In genomic region chr10:82083622-82083971, GRCm38 (mm10) we compare ENCODE assay signal across 7 mouse cellular contexts. TPM values are rescaled to one million over a fixed set of nuclear protein-coding genes. Genes with fewer than 3 reads are reported as not detected.
DNase-seq lines count a peak whose midpoint lies in the region; ATAC-seq and TF ChIP-seq lines count a peak whose summit lies in the region.
"Not testable (repeated sequence)": the region's sequence is repeated elsewhere in the genome, so short reads cannot be mapped to it uniquely, and the experiment has no call there.

No protein-coding gene starts in this region.

- H3K4me3 ChIP-seq in brown adipose tissue, adult 24 weeks (ENCODE audit: insufficient read depth, low read depth, low read length), result peak overlapping the region; percentile 68
- H3K4me3 ChIP-seq in forebrain, embryonic 11.5 days (ENCODE audit: low read depth, low read length), result peak overlapping the region; percentile 39
- peak overlapping the region; percentile 62 for H3K4me3 ChIP-seq in heart, embryonic 15.5 days
- H3K4me3 ChIP-seq in intestine, postnatal 0 days (ENCODE audit: low read depth, low read length), result peak overlapping the region; percentile 46
- H3K4me3 ChIP-seq in liver, adult 2 months (ENCODE audit: insufficient read depth, low read depth, low read length), result peak overlapping the region; percentile 80
- H3K4me3 ChIP-seq in megakaryocyte, embryonic 14.5 days (replicated peaks), result peak overlapping the region; percentile 89
- H3K4me3 ChIP-seq in neural tube, embryonic 15.5 days (replicated peaks), result peak overlapping the region; percentile 52

- DNase-seq in forebrain, embryonic 11.5 days (ENCODE audit: low spot score); liver, adult 2 months (ENCODE audit: extremely low read depth, low read depth, low spot score): not testable (repeated sequence)

- H3K27ac ChIP-seq in brown adipose tissue, adult 24 weeks (replicated peaks; ENCODE audit: low read depth, low read length); forebrain, embryonic 11.5 days (ENCODE audit: low read depth, low read length); intestine, postnatal 0 days (ENCODE audit: low read depth, low read length); liver, adult 2 months (replicated peaks; ENCODE audit: insufficient read depth, low read depth, low read length): not testable (repeated sequence)
- H3K27ac ChIP-seq in heart, embryonic 15.5 days, result peak overlapping the region; percentile 82
- H3K27ac ChIP-seq in neural tube, embryonic 15.5 days (replicated peaks), result peak overlapping the region; percentile 93

- peak overlapping the region; percentile 34 for H3K4me2 ChIP-seq in forebrain, embryonic 11.5 days (ENCODE audit: low read depth, low read length, severe bottlenecking)
- H3K4me2 ChIP-seq in heart, embryonic 15.5 days, result peak overlapping the region; percentile 58
- peak overlapping the region; percentile 61 for H3K4me2 ChIP-seq in intestine, postnatal 0 days (replicated peaks; ENCODE audit: low read depth)
- H3K4me2 ChIP-seq in neural tube, embryonic 15.5 days, result peak overlapping the region; percentile 52

- not testable (repeated sequence) for TF ChIP-seq CTCF in intestine, postnatal 0 days (IDR thresholded peaks at IDR 0.05; ENCODE audit: low read depth); liver, adult 2 months (IDR thresholded peaks at IDR 0.05; ENCODE audit: low read depth, low read length)

- H3K9ac ChIP-seq in forebrain, embryonic 11.5 days (ENCODE audit: low read length), result peak overlapping the region; percentile 48; the same call in 1 of the 2 replicates
- H3K9ac ChIP-seq in heart, embryonic 15.5 days, result peak overlapping the region; percentile 66; the same call in 1 of the 2 replicates
- H3K9ac ChIP-seq in intestine, postnatal 0 days (ENCODE audit: low read depth, low read length), result not testable (repeated sequence)
- peak overlapping the region; percentile 73 for H3K9ac ChIP-seq in liver, adult 2 months (ENCODE audit: low read depth, low read length)
- peak overlapping the region; percentile 54 for H3K9ac ChIP-seq in neural tube, embryonic 15.5 days (replicated peaks)

- TF ChIP-seq POLR2A in liver, adult 2 months (IDR thresholded peaks at IDR 0.05; ENCODE audit: extremely low read depth, insufficient read depth, low read length), result not testable (repeated sequence)

- not testable (repeated sequence) for H3K79me2 ChIP-seq in liver, adult 2 months (ENCODE audit: control insufficient read depth, insufficient read depth, low read length)

- not testable (repeated sequence) for H3K27me3 ChIP-seq in forebrain, embryonic 11.5 days (ENCODE audit: control insufficient read depth, insufficient read depth, low read length); heart, embryonic 15.5 days; intestine, postnatal 0 days (replicated peaks; ENCODE audit: control insufficient read depth, insufficient read depth, low read length); liver, adult 2 months (ENCODE audit: control insufficient read depth, insufficient read depth, low read length); megakaryocyte, embryonic 14.5 days (replicated peaks); neural tube, embryonic 15.5 days (replicated peaks)

- ATAC-seq in forebrain, embryonic 11.5 days (replicated peaks; ENCODE audit: low FRiP score), result peak; percentile 28; the same call in 1 of the 2 replicates
- not testable (repeated sequence) for ATAC-seq in heart, embryonic 15.5 days (replicated peaks; ENCODE audit: insufficient number of reproducible peaks, insufficient read depth, low FRiP score, low read depth); intestine, postnatal 0 days
- peak; percentile 58 for ATAC-seq in neural tube, embryonic 15.5 days (ENCODE audit: low FRiP score)

- not testable (repeated sequence) for H3K4me1 ChIP-seq in brown adipose tissue, adult 24 weeks (ENCODE audit: control insufficient read depth, insufficient read depth, insufficient read length, low read length); forebrain, embryonic 11.5 days (replicated peaks; ENCODE audit: control insufficient read depth, insufficient read depth, low read length); heart, embryonic 15.5 days (replicated peaks); intestine, postnatal 0 days (replicated peaks; ENCODE audit: control insufficient read depth, insufficient read depth, low read length); liver, adult 2 months (ENCODE audit: control insufficient read depth, insufficient read depth, low read length); megakaryocyte, embryonic 14.5 days; neural tube, embryonic 15.5 days

- H3K9me3 ChIP-seq in forebrain, embryonic 11.5 days (ENCODE audit: control insufficient read depth, low read length); heart, embryonic 15.5 days (replicated peaks); intestine, postnatal 0 days (ENCODE audit: control insufficient read depth); megakaryocyte, embryonic 14.5 days; neural tube, embryonic 15.5 days (replicated peaks): not testable (repeated sequence)

- 28% methylated on average over 13 of the region's 14 CpGs for WGBS in forebrain, embryonic 11.5 days
- 16% methylated on average over 14 of the region's 14 CpGs for WGBS in heart, embryonic 15.5 days
- 12% methylated on average over 14 of the region's 14 CpGs for WGBS in intestine, postnatal 0 days
- 11% methylated on average over 14 of the region's 14 CpGs for WGBS in liver, adult 2 months
- WGBS in neural tube, embryonic 15.5 days, result 21% methylated on average over 14 of the region's 14 CpGs

- H3K36me3 ChIP-seq in forebrain, embryonic 11.5 days (ENCODE audit: control insufficient read depth, insufficient read depth, low read length); heart, embryonic 15.5 days; intestine, postnatal 0 days (ENCODE audit: control insufficient read depth, insufficient read depth); liver, adult 2 months (ENCODE audit: control insufficient read depth, insufficient read depth, low read length); megakaryocyte, embryonic 14.5 days (replicated peaks; ENCODE audit: low read length); neural tube, embryonic 15.5 days: not testable (repeated sequence)

RNA-seq across cellular contexts. Expression of gene BC024063, which starts 0.4 kb away (rescaled TPM):
- 0.88 TPM in 1 of 2 replicates, not detected in the other for polyA plus RNA-seq in brown adipose tissue, adult 24 weeks (2012; ENCODE audit: insufficient read depth, insufficient read length, missing spikeins)
- 5.4 and 6.0 TPM in 2 replicates for polyA plus RNA-seq in forebrain, embryonic 11.5 days (2014; fragmentation: Nextera tagmentation; extraction: Ambion mirVana)
- polyA plus RNA-seq in heart, embryonic 15.5 days (2015; fragmentation: Nextera tagmentation; extraction: Ambion mirVana), result 2.4 and 2.7 TPM in 2 replicates
- polyA plus RNA-seq in intestine, postnatal 0 days (2015; fragmentation: Nextera tagmentation; extraction: Ambion mirVana), result 0.92 and 1.4 TPM in 2 replicates
- total RNA-seq in liver, adult 2 months (2014; rRNA removed), result 0.87 and 1.3 TPM in 2 replicates
- 0.06 TPM in 1 of 2 replicates, not detected in the other for polyA plus RNA-seq in liver, adult 2 months (2012; rRNA removed)
- not detected in 2 replicates for polyA plus RNA-seq in megakaryocyte, embryonic 14.5 days (2012; ENCODE audit: insufficient read depth, low replicate concordance)
- 5.7 and 6.0 TPM in 2 replicates for polyA plus RNA-seq in neural tube, embryonic 15.5 days (2015; fragmentation: Nextera tagmentation; extraction: Ambion mirVana)

RNA-seq across cellular contexts. Expression of gene Zfp873, which starts 35.7 kb away (rescaled TPM):
- polyA plus RNA-seq in brown adipose tissue, adult 24 weeks (2012; ENCODE audit: insufficient read depth, insufficient read length, missing spikeins), result 1.3 and 1.4 TPM in 2 replicates
- polyA plus RNA-seq in forebrain, embryonic 11.5 days (2014; fragmentation: Nextera tagmentation; extraction: Ambion mirVana), result 16.7 and 17.1 TPM in 2 replicates
- 9.5 and 10.8 TPM in 2 replicates for polyA plus RNA-seq in heart, embryonic 15.5 days (2015; fragmentation: Nextera tagmentation; extraction: Ambion mirVana)
- polyA plus RNA-seq in intestine, postnatal 0 days (2015; fragmentation: Nextera tagmentation; extraction: Ambion mirVana), result 4.8 TPM in 2 replicates
- 3.8 and 4.1 TPM in 2 replicates for total RNA-seq in liver, adult 2 months (2014; rRNA removed)
- 1.1 and 1.2 TPM in 2 replicates for polyA plus RNA-seq in liver, adult 2 months (2012; rRNA removed)
- 0.04 TPM in 1 of 2 replicates, not detected in the other for polyA plus RNA-seq in megakaryocyte, embryonic 14.5 days (2012; ENCODE audit: insufficient read depth, low replicate concordance)
- polyA plus RNA-seq in neural tube, embryonic 15.5 days (2015; fragmentation: Nextera tagmentation; extraction: Ambion mirVana), result 12.8 and 13.4 TPM in 2 replicates

RNA-seq across cellular contexts. Expression of gene AU041133, which starts 44.2 kb away (rescaled TPM):
- 0.58 and 1.5 TPM in 2 replicates for polyA plus RNA-seq in brown adipose tissue, adult 24 weeks (2012; ENCODE audit: insufficient read depth, insufficient read length, missing spikeins)
- polyA plus RNA-seq in forebrain, embryonic 11.5 days (2014; fragmentation: Nextera tagmentation; extraction: Ambion mirVana), result 5.3 and 6.0 TPM in 2 replicates
- 3.8 and 4.5 TPM in 2 replicates for polyA plus RNA-seq in heart, embryonic 15.5 days (2015; fragmentation: Nextera tagmentation; extraction: Ambion mirVana)
- 3.0 TPM in 2 replicates for polyA plus RNA-seq in intestine, postnatal 0 days (2015; fragmentation: Nextera tagmentation; extraction: Ambion mirVana)
- 2.6 and 3.4 TPM in 2 replicates for total RNA-seq in liver, adult 2 months (2014; rRNA removed)
- 0.22 and 0.37 TPM in 2 replicates for polyA plus RNA-seq in liver, adult 2 months (2012; rRNA removed)
- polyA plus RNA-seq in megakaryocyte, embryonic 14.5 days (2012; ENCODE audit: insufficient read depth, low replicate concordance), result not detected in 2 replicates
- 9.8 and 10.9 TPM in 2 replicates for polyA plus RNA-seq in neural tube, embryonic 15.5 days (2015; fragmentation: Nextera tagmentation; extraction: Ambion mirVana)

Comparison
In these comparisons a context has a peak if more than half of its experiments do, and no peak if none do; other contexts are left out.
1. H3K4me3 ChIP-seq: peak in every context shown above with its lines; median percentile 89 in megakaryocyte, embryonic 14.5 days; 80 in liver, adult 2 months; 68 in brown adipose tissue, adult 24 weeks; 62 in heart, embryonic 15.5 days; 52 in neural tube, embryonic 15.5 days; 46 in intestine, postnatal 0 days; 39 in forebrain, embryonic 11.5 days.